Mouse (Mus musculus) cerebellum, adult 2 months (tissue): Measurements from ENCODE around the gene Ung. TPM values are rescaled to one million over a fixed set of nuclear protein-coding genes. Genes with fewer than 3 reads are reported as not detected.
A peak's percentile ranks its signal among the peaks of the same experiment; 100 is the strongest.

Source experiments
- DNase-seq, 2 experiments: peaks; one replicate each; pipeline ENCODE4 v3.0.0; 2021
- H3K27ac ChIP-seq: fragments of 200-500 bp; 2 replicates; pipeline ENCODE4 v1.5.1; 2012; ENCODE audit warnings: low read length, control low read depth, inconsistent platforms; ENCODE audit not compliant: insufficient read depth
- H3K27me3 ChIP-seq: fragments of 200-500 bp; 2 replicates; pipeline ENCODE4 v1.6.1; 2012; ENCODE audit warnings: inconsistent platforms, mild to moderate bottlenecking, low read length, moderate library complexity; ENCODE audit not compliant: control insufficient read depth, insufficient read depth
- H3K4me1 ChIP-seq: fragments of 200-500 bp; 2 replicates; pipeline ENCODE4 v1.6.1; 2011; ENCODE audit warnings: low read length; ENCODE audit not compliant: control insufficient read depth, insufficient read depth
- H3K4me3 ChIP-seq: fragments of 200-500 bp; replicated peaks from 2 replicates; pipeline ENCODE3; 2011; ENCODE audit warnings: mild to moderate bottlenecking, low read depth, low read length, control low read depth; ENCODE audit not compliant: insufficient read depth
- CTCF ChIP-seq: fragments of 200-500 bp; IDR thresholded peaks from 2 replicates; pipeline ENCODE4 v1.5.1; 2011; ENCODE audit warnings: low read depth, mild to moderate bottlenecking, control low read depth, low read length, moderate library complexity, borderline replicate concordance; ENCODE audit not compliant: insufficient read depth
- POLR2A ChIP-seq: fragments of 200-500 bp; IDR thresholded peaks from 2 replicates; pipeline ENCODE4 v1.6.1; 2011; ENCODE audit warnings: low read length, control low read depth, borderline replicate concordance; ENCODE audit not compliant: insufficient read depth
- WGBS: fragments of 180-500 bp; shearing (Covaris S2); methylation state at CpG from one replicate; pipeline ENCODE4 v1.1.7; 2018; 5-methylcytosine and 5-hydroxymethylcytosine counted together
- polyA plus RNA-seq: library from polyadenylated mRNA; depleted of rRNA; stranded (reverse); fragments of >200 nt; gene quantifications from 2 replicates; pipeline ENCODE4 v1.2.3, GENCODE M21; 2012; rRNA removed

The Ung gene
- 4.3 and 4.6 TPM in 2 replicates for polyA plus RNA-seq

GRCm38 (mm10) chr5:114130211-114130605, at the start of gene Ung:
TSS of gene Ung (plus strand) at chr5:114130386.
- Histone ChIP-seq H3K27me3 (no peaks in the 10 kb centered on the region), H3K27ac (no peak within 1 kb of the TSS), H3K4me3 (peak within 1 kb of the TSS; percentile 70), H3K4me1 (no peaks in the 10 kb centered on the region)
- no peak for DNase-seq
- TF ChIP-seq CTCF (no peak), POLR2A (no peak)
- 4% methylated on average over 29 of the region's 29 CpGs for WGBS

GRCm38 (mm10) chr5:114085501-114085900, 44.7 kb upstream of the Ung start:
- DNase-seq: peak; percentile 71 to 77
- 37% methylated on average over 14 of the region's 14 CpGs for WGBS
- no peaks in the 10 kb centered on the region for H3K27me3 ChIP-seq
- TF ChIP-seq POLR2A: no peak
- TF ChIP-seq CTCF: no peak
- H3K4me3 ChIP-seq: no peak overlapping the region
- H3K4me1 ChIP-seq: peaks cover 33% of the 10 kb centered on the region
- peak overlapping the region; percentile 53 for H3K27ac ChIP-seq

GRCm38 (mm10) chr5:114087875-114088480, 42.2 kb upstream of the Ung start:
- peak; percentile 72 to 83 for DNase-seq
- Histone ChIP-seq H3K27ac (peak overlapping the region; percentile 72), H3K27me3 (no peaks in the 10 kb centered on the region), H3K4me1 (peaks cover 36% of the 10 kb centered on the region), H3K4me3 (peak overlapping the region; percentile 48)
- 17% methylated on average over 12 of the region's 12 CpGs for WGBS
- TF ChIP-seq CTCF (no peak), POLR2A (no peak)

GRCm38 (mm10) chr5:114090421-114091013, 39.7 kb upstream of the Ung start:
- Histone ChIP-seq H3K4me3 (peak overlapping the region; percentile 60), H3K4me1 (peaks cover 27% of the 10 kb centered on the region), H3K27me3 (no peaks in the 10 kb centered on the region), H3K27ac (peak overlapping the region; percentile 67)
- WGBS: 3% methylated on average over 7 of the region's 7 CpGs
- TF ChIP-seq POLR2A: no peak
- no peak for TF ChIP-seq CTCF
- DNase-seq: peak in 1 of 2 experiments; percentile 35

- Histone ChIP-seq H3K27me3 (no peaks in the 10 kb centered on the region), H3K4me1 (peaks cover 20% of the 10 kb centered on the region), H3K27ac (peak within 1 kb of the TSS; percentile 67), H3K4me3 (peak within 1 kb of the TSS; percentile 60)
- 3% methylated on average over 40 of the region's 40 CpGs for WGBS
- DNase-seq: peak; percentile 91 to 93
- TF ChIP-seq POLR2A: peak; percentile 72
- TF ChIP-seq CTCF: no peak
These were observed 39.0 kb upstream of the Ung start, which contains the start of gene Svop for GRCm38 (mm10) chr5:114091057-114091807. TSS of gene Svop (minus strand) at chr5:114091570.

GRCm38 (mm10) chr5:114099709-114100389, 30.3 kb upstream of the Ung start:
- DNase-seq: peak; percentile 89 to 98
- no peaks in the 10 kb centered on the region for H3K27me3 ChIP-seq
- peak overlapping the region; percentile 64 for H3K4me3 ChIP-seq
- WGBS: 6% methylated on average over 37 of the region's 37 CpGs
- H3K27ac ChIP-seq: no peak overlapping the region
- peak; percentile 48; the same call in 1 of the 2 replicates for TF ChIP-seq POLR2A
- no peak for TF ChIP-seq CTCF
- H3K4me1 ChIP-seq: peaks cover 24% of the 10 kb centered on the region

- TF ChIP-seq POLR2A (no peak), CTCF (no peak)
- peak overlapping the region; percentile 13; the same call in 1 of the 2 replicates for H3K27ac ChIP-seq
- whole genome bisulfite sequencing: 3% methylated on average over 47 of the region's 64 CpGs
- H3K4me3 ChIP-seq: peak overlapping the region; percentile 64
- H3K27me3 ChIP-seq: no peaks in the 10 kb centered on the region
- peaks cover 24% of the 10 kb centered on the region for H3K4me1 ChIP-seq
- no peak for DNase-seq
These were observed 29.6 kb upstream of the Ung start for GRCm38 (mm10) chr5:114100390-114101099.
